Mouse (Mus musculus): ENCODE data around the gene Atg9b.

DNA sequence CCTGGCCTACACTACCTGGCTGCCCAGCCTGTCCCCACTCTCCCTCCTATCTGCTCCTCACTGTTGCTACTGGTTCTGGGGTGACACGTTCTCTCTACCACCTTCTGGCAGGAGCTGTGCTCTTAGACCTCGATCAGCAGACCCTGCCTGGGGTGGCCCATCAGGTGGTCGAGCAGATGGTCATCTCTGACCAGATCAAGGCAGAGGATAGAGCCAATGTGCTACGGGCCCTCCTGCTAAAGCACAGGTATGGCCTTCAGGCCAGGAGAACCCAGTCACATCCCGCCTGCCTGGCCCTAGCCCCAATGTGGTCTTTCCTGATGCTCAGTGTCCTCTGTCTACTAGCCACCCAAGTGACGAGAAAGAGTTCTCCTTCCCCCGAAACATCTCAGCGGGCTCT is 42.0 kb upstream of the Atg9b start:
- TF ChIP-seq POLR2A (IDR thresholded peaks at IDR 0.05; ENCODE audit: borderline replicate concordance, extremely low read depth, insufficient read depth, insufficient read length, poor library complexity, severe bottlenecking) (no peak), CTCF (IDR thresholded peaks at IDR 0.05; ENCODE audit: borderline replicate concordance, extremely low read depth, insufficient read depth, insufficient read length) (no peak)

All from brain, embryonic 14.5 days (tissue).